8 mouse cellular contexts compared by ENCODE assay signal in genomic region chr1:165018692-165019309, GRCm38 (mm10).
DNase-seq lines count a peak whose midpoint lies in the region; ATAC-seq and TF ChIP-seq lines count a peak whose summit lies in the region.

No protein-coding gene starts in this region.

- H3K27me3 ChIP-seq in lung, embryonic 14.5 days (ENCODE audit: insufficient read depth, low read length): no peaks in the 10 kb centered on the region
- H3K27me3 ChIP-seq in hindbrain, embryonic 16.5 days (replicated peaks; ENCODE audit: control insufficient read depth, insufficient read depth, low read length): no peaks in the 10 kb centered on the region
- no peaks in the 10 kb centered on the region for H3K27me3 ChIP-seq in liver, embryonic 15.5 days
- no peaks in the 10 kb centered on the region for H3K27me3 ChIP-seq in small intestine, adult 2 months (ENCODE audit: control insufficient read depth, insufficient read depth, low read length)

- H3K9me3 ChIP-seq in lung, embryonic 14.5 days (ENCODE audit: low read depth, low read length): no peaks in the 10 kb centered on the region
- H3K9me3 ChIP-seq in hindbrain, embryonic 16.5 days (ENCODE audit: control insufficient read depth, low read length): no peaks in the 10 kb centered on the region
- H3K9me3 ChIP-seq in liver, embryonic 15.5 days (replicated peaks): no peaks in the 10 kb centered on the region

- DNase-seq in lung, embryonic 14.5 days: peak; percentile 76
- DNase-seq in lung, adult 18-20 months: no peak
- peak; percentile 75 for DNase-seq in embryo, embryonic 9.5 days (ENCODE audit: extremely low spot score)
- no peak for DNase-seq in gastrocnemius, adult 18-20 months (ENCODE audit: low spot score)

- H3K9ac ChIP-seq in lung, embryonic 14.5 days: no peak overlapping the region
- peak overlapping the region; percentile 53 for H3K9ac ChIP-seq in hindbrain, embryonic 16.5 days (ENCODE audit: low read depth, low read length)
- no peak overlapping the region for H3K9ac ChIP-seq in liver, embryonic 15.5 days

- peak overlapping the region; percentile 20 for H3K4me3 ChIP-seq in lung, embryonic 14.5 days (ENCODE audit: low read depth, low read length)
- peak overlapping the region; percentile 44 for H3K4me3 ChIP-seq in hindbrain, embryonic 16.5 days (ENCODE audit: low read length)
- no peak overlapping the region; the same call in 1 of the 2 replicates for H3K4me3 ChIP-seq in liver, embryonic 15.5 days (replicated peaks)
- H3K4me3 ChIP-seq in small intestine, adult 2 months (ENCODE audit: low read depth, low read length): peak overlapping the region; percentile 15; the same call in 1 of the 2 replicates

- no peaks in the 10 kb centered on the region for H3K36me3 ChIP-seq in lung, embryonic 14.5 days (ENCODE audit: insufficient read depth)
- no peaks in the 10 kb centered on the region for H3K36me3 ChIP-seq in hindbrain, embryonic 16.5 days (ENCODE audit: control insufficient read depth, insufficient read depth, low read length)
- H3K36me3 ChIP-seq in liver, embryonic 15.5 days (replicated peaks): no peaks in the 10 kb centered on the region
- no peaks in the 10 kb centered on the region for H3K36me3 ChIP-seq in small intestine, adult 2 months (ENCODE audit: control insufficient read depth, insufficient read depth, low read length)

- TF ChIP-seq POLR2A in small intestine, adult 2 months (IDR thresholded peaks at IDR 0.05; ENCODE audit: low read depth, low read length): no peak

- H3K27ac ChIP-seq in lung, embryonic 14.5 days (ENCODE audit: low read depth): no peak overlapping the region
- peak overlapping the region; percentile 69 for H3K27ac ChIP-seq in hindbrain, embryonic 16.5 days (ENCODE audit: low read depth, low read length)
- H3K27ac ChIP-seq in liver, embryonic 15.5 days (replicated peaks): no peak overlapping the region
- no peak overlapping the region for H3K27ac ChIP-seq in small intestine, adult 2 months (ENCODE audit: insufficient read depth, low read depth, low read length)

- no peak for TF ChIP-seq CTCF in lung, embryonic 14.5 days (IDR thresholded peaks at IDR 0.05; ENCODE audit: low read depth)
- TF ChIP-seq CTCF in small intestine, adult 2 months (IDR thresholded peaks at IDR 0.05; ENCODE audit: extremely low read depth, insufficient read length, insufficient replicate concordance, low read depth, low read length): no peak

- H3K4me2 ChIP-seq in lung, embryonic 14.5 days: peak overlapping the region; percentile 53
- peak overlapping the region; percentile 66 for H3K4me2 ChIP-seq in hindbrain, embryonic 16.5 days (ENCODE audit: low read length)
- peak overlapping the region; percentile 41 for H3K4me2 ChIP-seq in liver, embryonic 15.5 days

- 14% methylated on average over 16 of the region's 16 CpGs for WGBS in lung, embryonic 14.5 days
- WGBS in hindbrain, embryonic 16.5 days: 21% methylated on average over 16 of the region's 16 CpGs
- 20% methylated on average over 16 of the region's 16 CpGs for WGBS in liver, embryonic 15.5 days (ENCODE audit: insufficient replicate concordance)
- whole genome bisulfite sequencing in small intestine, adult 2 months: 27% methylated on average over 16 of the region's 16 CpGs

- H3K4me1 ChIP-seq in lung, embryonic 14.5 days (ENCODE audit: insufficient read depth): no peaks in the 10 kb centered on the region
- H3K4me1 ChIP-seq in hindbrain, embryonic 16.5 days (ENCODE audit: control insufficient read depth, insufficient read depth, low read depth, low read length): peaks cover 10% of the 10 kb centered on the region
- H3K4me1 ChIP-seq in liver, embryonic 15.5 days (replicated peaks): no peaks in the 10 kb centered on the region
- H3K4me1 ChIP-seq in small intestine, adult 2 months (ENCODE audit: control insufficient read depth, insufficient read depth, insufficient read length, low read length): no peaks in the 10 kb centered on the region

- ATAC-seq in lung, embryonic 14.5 days (ENCODE audit: insufficient read depth): peak; percentile 97
- ATAC-seq in hindbrain, embryonic 16.5 days: peak; percentile 97
- ATAC-seq in liver, embryonic 15.5 days (ENCODE audit: insufficient read depth): peak; percentile 61
- ATAC-seq in megakaryocyte-erythroid progenitor cell, adult 5-6 weeks (replicated peaks; ENCODE audit: low FRiP score, low TSS enrichment, poor library complexity, severe bottlenecking): no peak

Comparison
In these comparisons a context has a peak if more than half of its experiments do, and no peak if none do; other contexts are left out.
1. DNase-seq: peak in lung, embryonic 14.5 days (single experiment) and embryo, embryonic 9.5 days (single experiment); none in lung, adult 18-20 months (0 of 2) and gastrocnemius, adult 18-20 months (single experiment).
2. Peak in every context shown above with its lines, with median percentiles within 50 percentile points of each other: H3K4me2 ChIP-seq.